Mouse (Mus musculus): ENCODE data around the gene Cblb. TPM values are rescaled to one million over a fixed set of nuclear protein-coding genes. Genes with fewer than 3 reads are reported as not detected.

Cblb gene
- polyA plus RNA-seq, 1 experiment: 22.8 TPM

DNA sequence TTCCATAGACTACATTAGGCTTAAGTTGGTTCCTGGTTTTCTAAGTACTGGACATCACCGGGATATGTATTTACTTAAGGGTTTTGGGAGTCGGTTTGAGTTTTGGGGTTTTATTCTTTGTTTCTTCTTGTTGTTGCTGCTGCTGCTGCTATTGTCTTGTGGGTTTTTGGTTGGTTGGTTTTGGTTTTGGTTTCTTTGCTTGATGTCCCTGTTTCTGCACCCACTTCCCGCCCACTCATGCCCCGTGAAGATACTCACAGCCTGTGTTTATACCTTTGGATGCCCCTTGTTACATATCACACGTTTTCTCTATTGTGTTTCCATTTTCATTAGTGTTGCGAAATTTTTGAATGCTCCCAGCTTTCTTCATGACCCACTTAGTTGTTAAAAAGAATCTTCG, 169.1 kb downstream of the Cblb start:
- DNase-seq: peak; percentile 33
- H3K36me3 ChIP-seq (ENCODE audit: control insufficient read depth, insufficient read depth, low read length): no peaks in the 10 kb centered on the region
- 32% methylated on average over 7 of the region's 7 CpGs for WGBS
- TF ChIP-seq POLR2A (IDR thresholded peaks at IDR 0.05; ENCODE audit: control insufficient read depth, extremely low read depth, insufficient read depth, low read length, poor library complexity): no peak
- no peak for TF ChIP-seq CTCF (IDR thresholded peaks at IDR 0.05; ENCODE audit: borderline replicate concordance, control insufficient read depth, extremely low read depth, insufficient read depth, low read length, poor library complexity)
- H3K4me3 ChIP-seq (ENCODE audit: control insufficient read depth, insufficient read depth, low read length): no peak overlapping the region
- 0 out of 2 replicates have a peak, but pooled peaks cover 2% of the 10 kb centered on the region for H3K4me1 ChIP-seq (replicated peaks; ENCODE audit: control insufficient read depth, insufficient read depth, low read length)
- H3K27me3 ChIP-seq (ENCODE audit: control insufficient read depth, insufficient read depth, low read length): no peaks in the 10 kb centered on the region
- H3K27ac ChIP-seq (ENCODE audit: control insufficient read depth, insufficient read depth, low read length): no peak overlapping the region

DNA sequence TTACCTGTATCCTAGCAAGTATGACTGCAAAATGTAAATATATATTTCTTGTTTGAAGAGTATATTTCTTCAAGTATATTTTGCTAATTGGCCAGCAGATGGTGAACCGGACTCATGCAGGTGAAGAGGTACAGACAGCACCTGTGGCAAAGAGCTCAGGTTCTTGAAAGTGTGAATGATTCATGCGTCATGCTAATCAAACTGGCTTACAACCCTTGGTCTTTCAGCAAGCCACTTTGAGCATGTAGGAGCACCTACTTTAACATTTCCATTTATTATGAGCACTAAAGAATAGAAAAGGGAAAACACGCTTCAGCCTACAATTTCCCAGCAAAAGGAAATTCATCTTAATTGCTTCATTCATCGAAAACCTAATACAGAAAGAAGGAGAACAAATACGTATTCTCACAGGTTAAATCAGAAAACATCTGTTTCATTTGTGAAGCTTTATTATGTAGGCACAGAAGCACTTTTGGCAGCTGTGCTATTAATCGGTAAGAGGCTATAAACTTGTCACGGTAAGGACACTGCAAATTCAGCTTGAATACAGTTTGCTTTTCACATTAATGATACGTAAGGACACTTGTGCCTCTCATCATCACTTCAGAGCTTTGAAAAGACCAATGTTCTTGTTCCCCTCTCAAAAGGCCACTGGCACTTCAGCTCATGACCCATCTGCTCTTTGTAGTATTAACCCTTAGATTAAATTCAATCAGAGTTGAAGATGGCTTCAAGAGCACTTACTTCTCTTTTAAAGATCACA, 180.0 kb downstream of the Cblb start:
- Histone ChIP-seq H3K27ac (ENCODE audit: control insufficient read depth, insufficient read depth, low read length) (no peak overlapping the region), H3K4me1 (replicated peaks; ENCODE audit: control insufficient read depth, insufficient read depth, low read length) (no peaks in the 10 kb centered on the region), H3K27me3 (ENCODE audit: control insufficient read depth, insufficient read depth, low read length) (no peaks in the 10 kb centered on the region), H3K36me3 (ENCODE audit: control insufficient read depth, insufficient read depth, low read length) (peaks cover under 1% of the 10 kb centered on the region; the same call in 1 of the 2 replicates), H3K4me3 (ENCODE audit: control insufficient read depth, insufficient read depth, low read length) (no peak overlapping the region)
- TF ChIP-seq CTCF (IDR thresholded peaks at IDR 0.05; ENCODE audit: borderline replicate concordance, control insufficient read depth, extremely low read depth, insufficient read depth, low read length, poor library complexity) (no peak), POLR2A (IDR thresholded peaks at IDR 0.05; ENCODE audit: control insufficient read depth, extremely low read depth, insufficient read depth, low read length, poor library complexity) (no peak)
- DNase-seq: no peak
- 97% methylated on average over 8 of the region's 8 CpGs for WGBS

DNA sequence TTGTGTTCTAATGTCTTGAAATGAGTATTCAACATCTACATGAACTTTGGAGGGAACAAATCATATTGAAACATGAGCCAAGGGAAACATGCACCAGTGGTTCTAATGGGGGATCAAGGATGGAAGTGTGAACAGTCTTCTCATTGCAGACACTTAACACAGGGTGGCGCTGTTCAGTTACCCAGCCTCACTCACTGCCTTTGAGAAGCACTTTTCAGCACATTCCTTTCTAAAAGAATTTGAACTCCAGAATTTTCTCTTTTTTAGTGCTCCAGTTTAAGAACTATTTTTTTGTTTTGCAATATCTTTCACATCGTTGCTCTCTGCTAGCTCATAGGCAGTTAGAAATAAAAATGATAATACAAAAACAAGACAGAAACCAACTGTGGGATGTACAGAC, 188.0 kb downstream of the Cblb start:
- DNase-seq: peak; percentile 19
- H3K27me3 ChIP-seq (ENCODE audit: control insufficient read depth, insufficient read depth, low read length): no peaks in the 10 kb centered on the region
- no peaks in the 10 kb centered on the region for H3K4me1 ChIP-seq (replicated peaks; ENCODE audit: control insufficient read depth, insufficient read depth, low read length)
- no peaks in the 10 kb centered on the region for H3K36me3 ChIP-seq (ENCODE audit: control insufficient read depth, insufficient read depth, low read length)
- H3K27ac ChIP-seq (ENCODE audit: control insufficient read depth, insufficient read depth, low read length): no peak overlapping the region
- no peak for TF ChIP-seq CTCF (IDR thresholded peaks at IDR 0.05; ENCODE audit: borderline replicate concordance, control insufficient read depth, extremely low read depth, insufficient read depth, low read length, poor library complexity)
- TF ChIP-seq POLR2A (IDR thresholded peaks at IDR 0.05; ENCODE audit: control insufficient read depth, extremely low read depth, insufficient read depth, low read length, poor library complexity): no peak
- WGBS: 26% methylated on average over 2 of the region's 2 CpGs
- no peak overlapping the region for H3K4me3 ChIP-seq (ENCODE audit: control insufficient read depth, insufficient read depth, low read length)

DNA sequence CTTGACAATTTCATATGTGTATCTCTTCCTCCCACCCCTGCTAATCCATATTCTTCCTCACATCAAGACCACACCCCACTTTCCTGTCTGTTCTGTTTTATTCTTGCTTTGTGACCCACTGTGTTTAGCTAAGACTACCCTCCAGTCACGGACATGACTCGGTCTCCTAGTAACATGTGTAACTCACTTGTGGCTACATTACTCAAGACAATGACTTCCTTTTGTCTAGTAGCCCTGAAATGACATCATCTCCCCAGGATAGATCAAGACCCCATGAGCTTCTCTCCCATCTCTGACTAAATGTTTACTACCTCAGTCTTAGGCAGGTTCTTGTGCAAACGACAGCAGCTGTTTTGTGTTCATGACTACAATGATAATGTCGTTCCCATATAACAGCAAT, 191.9 kb downstream of the Cblb start:
- Histone ChIP-seq H3K27ac (ENCODE audit: control insufficient read depth, insufficient read depth, low read length) (no peak overlapping the region), H3K36me3 (ENCODE audit: control insufficient read depth, insufficient read depth, low read length) (no peaks in the 10 kb centered on the region), H3K4me1 (replicated peaks; ENCODE audit: control insufficient read depth, insufficient read depth, low read length) (no peaks in the 10 kb centered on the region), H3K27me3 (ENCODE audit: control insufficient read depth, insufficient read depth, low read length) (no peaks in the 10 kb centered on the region), H3K4me3 (ENCODE audit: control insufficient read depth, insufficient read depth, low read length) (no peak overlapping the region)
- no peak for TF ChIP-seq POLR2A (IDR thresholded peaks at IDR 0.05; ENCODE audit: control insufficient read depth, extremely low read depth, insufficient read depth, low read length, poor library complexity)
- TF ChIP-seq CTCF (IDR thresholded peaks at IDR 0.05; ENCODE audit: borderline replicate concordance, control insufficient read depth, extremely low read depth, insufficient read depth, low read length, poor library complexity): no peak
- no peak for DNase-seq
- WGBS: 86% methylated on average over 4 of the region's 4 CpGs

DNA sequence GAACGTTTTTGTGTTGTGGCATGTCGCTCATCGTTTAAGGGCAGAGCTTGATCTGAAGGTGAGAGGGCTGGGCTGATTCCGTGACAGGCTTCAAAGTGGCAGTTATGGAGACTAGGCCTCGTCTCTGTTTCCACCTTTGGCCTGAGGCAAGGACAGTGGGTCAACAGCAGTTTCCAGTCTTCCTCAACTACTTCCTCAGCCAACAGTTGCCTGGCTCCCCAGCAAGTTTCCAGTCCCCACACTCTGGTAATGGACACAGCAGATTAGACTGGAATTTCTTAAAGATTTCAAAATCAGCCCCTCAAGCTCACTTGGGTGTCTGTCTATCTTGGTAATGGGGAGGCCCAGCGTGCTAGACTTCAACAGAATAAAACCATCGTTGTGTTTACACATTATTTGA, 198.4 kb downstream of the Cblb start:
- Histone ChIP-seq H3K4me3 (ENCODE audit: control insufficient read depth, insufficient read depth, low read length) (no peak overlapping the region), H3K36me3 (ENCODE audit: control insufficient read depth, insufficient read depth, low read length) (no peaks in the 10 kb centered on the region), H3K4me1 (replicated peaks; ENCODE audit: control insufficient read depth, insufficient read depth, low read length) (no peaks in the 10 kb centered on the region), H3K27ac (ENCODE audit: control insufficient read depth, insufficient read depth, low read length) (no peak overlapping the region), H3K27me3 (ENCODE audit: control insufficient read depth, insufficient read depth, low read length) (no peaks in the 10 kb centered on the region)
- WGBS: 90% methylated on average over 7 of the region's 7 CpGs
- DNase-seq: no peak
- TF ChIP-seq CTCF (IDR thresholded peaks at IDR 0.05; ENCODE audit: borderline replicate concordance, control insufficient read depth, extremely low read depth, insufficient read depth, low read length, poor library complexity): no peak
- TF ChIP-seq POLR2A (IDR thresholded peaks at IDR 0.05; ENCODE audit: control insufficient read depth, extremely low read depth, insufficient read depth, low read length, poor library complexity): no peak

DNA sequence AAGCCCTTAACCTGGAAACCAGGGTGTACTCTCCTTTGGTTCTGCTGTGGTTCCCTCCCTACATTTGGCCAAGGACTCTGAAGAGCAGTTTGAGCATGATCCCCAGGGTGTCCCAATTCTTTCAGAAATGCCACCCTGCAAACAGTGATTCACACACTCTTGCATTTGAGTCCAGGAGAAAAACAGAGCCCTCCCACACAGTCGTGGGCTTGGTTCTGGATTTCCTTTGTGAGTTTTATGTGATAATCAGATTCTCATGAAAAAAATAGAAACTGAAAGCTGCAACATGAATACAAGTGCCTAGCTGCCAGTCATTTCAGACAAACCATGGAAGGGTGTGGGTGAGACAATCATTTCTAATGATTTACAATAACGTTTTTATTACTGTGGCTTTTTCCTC, 198.9 kb downstream of the Cblb start:
- Histone ChIP-seq H3K4me3 (ENCODE audit: control insufficient read depth, insufficient read depth, low read length) (no peak overlapping the region), H3K4me1 (replicated peaks; ENCODE audit: control insufficient read depth, insufficient read depth, low read length) (no peaks in the 10 kb centered on the region), H3K27ac (ENCODE audit: control insufficient read depth, insufficient read depth, low read length) (no peak overlapping the region), H3K36me3 (ENCODE audit: control insufficient read depth, insufficient read depth, low read length) (no peaks in the 10 kb centered on the region), H3K27me3 (ENCODE audit: control insufficient read depth, insufficient read depth, low read length) (no peaks in the 10 kb centered on the region)
- WGBS: 31% methylated on average over 2 of the region's 2 CpGs
- TF ChIP-seq POLR2A (IDR thresholded peaks at IDR 0.05; ENCODE audit: control insufficient read depth, extremely low read depth, insufficient read depth, low read length, poor library complexity) (no peak), CTCF (IDR thresholded peaks at IDR 0.05; ENCODE audit: borderline replicate concordance, control insufficient read depth, extremely low read depth, insufficient read depth, low read length, poor library complexity) (no peak)
- no peak for DNase-seq

Data from thymus, adult 2 months (tissue).